Mouse (Mus musculus): ENCODE results near the gene Fermt2. TPM values are rescaled to one million over a fixed set of nuclear protein-coding genes. Genes with fewer than 3 reads are reported as not detected.

Fermt2 gene
- polyA plus RNA-seq, 1 experiment, result 46.3 TPM

- no peak for DNase-seq (ENCODE audit: low read depth)
- no peak for TF ChIP-seq POLR2A (IDR thresholded peaks at IDR 0.05; ENCODE audit: borderline replicate concordance, extremely low read depth, insufficient read depth, insufficient read length, poor library complexity, severe bottlenecking)
- no peak for TF ChIP-seq CTCF (IDR thresholded peaks at IDR 0.05; ENCODE audit: borderline replicate concordance, extremely low read depth, insufficient read depth, insufficient read length)
Observed at GRCm38 (mm10) chr14:45550010-45550647, 20.2 kb upstream of the Fermt2 start.

DNA sequence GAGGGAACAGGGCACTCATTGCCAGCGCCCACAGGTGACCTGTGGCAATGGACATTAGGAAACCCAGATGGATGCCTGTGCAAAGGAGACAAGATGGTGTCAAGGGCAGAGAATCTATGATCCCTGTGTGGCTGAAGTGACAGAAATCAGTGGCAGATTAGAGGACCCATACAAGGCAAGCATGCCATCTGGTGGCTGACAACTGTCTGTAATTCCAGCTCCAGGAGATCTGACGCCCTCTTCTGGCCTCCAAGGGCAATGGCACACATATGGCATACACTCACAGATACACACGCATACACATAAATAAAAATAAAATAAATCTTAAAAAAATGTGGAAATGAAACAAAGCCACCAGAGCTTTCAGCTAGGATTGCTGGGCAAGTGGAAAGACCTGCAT is 18.2 kb upstream of the Fermt2 start:
- no peak for DNase-seq (ENCODE audit: low read depth)
- TF ChIP-seq POLR2A (IDR thresholded peaks at IDR 0.05; ENCODE audit: borderline replicate concordance, extremely low read depth, insufficient read depth, insufficient read length, poor library complexity, severe bottlenecking) (no peak), CTCF (IDR thresholded peaks at IDR 0.05; ENCODE audit: borderline replicate concordance, extremely low read depth, insufficient read depth, insufficient read length) (peak; percentile 31; the same call in 1 of the 2 replicates)

- TF ChIP-seq CTCF (IDR thresholded peaks at IDR 0.05; ENCODE audit: borderline replicate concordance, extremely low read depth, insufficient read depth, insufficient read length) (no peak), POLR2A (IDR thresholded peaks at IDR 0.05; ENCODE audit: borderline replicate concordance, extremely low read depth, insufficient read depth, insufficient read length, poor library complexity, severe bottlenecking) (no peak)
- DNase-seq (ENCODE audit: low read depth), result no peak
Observed at GRCm38 (mm10) chr14:45544905-45545304, 15.0 kb upstream of the Fermt2 start.

DNA sequence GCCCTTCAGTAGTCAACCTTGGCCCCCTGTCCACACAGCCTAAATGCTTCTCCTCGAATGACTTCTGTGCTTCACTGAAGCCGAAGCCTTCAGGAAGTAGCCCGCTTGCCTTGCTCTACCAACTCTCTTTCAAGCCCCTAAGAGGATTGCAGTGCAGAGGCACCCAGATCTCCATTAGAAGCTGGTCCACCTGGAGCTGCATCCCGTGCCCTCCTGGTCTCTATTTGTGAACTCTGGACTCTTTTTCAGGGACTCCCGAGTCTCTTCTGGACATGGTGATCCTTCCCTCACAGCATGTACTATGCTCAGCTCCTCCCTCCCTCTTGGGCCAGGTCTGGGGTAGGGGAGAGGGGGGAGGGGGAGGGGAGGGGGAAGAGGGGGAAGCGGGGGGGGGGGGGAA is 14.1 kb upstream of the Fermt2 start:
- DNase-seq (ENCODE audit: low read depth), result no peak
- no peak for TF ChIP-seq POLR2A (IDR thresholded peaks at IDR 0.05; ENCODE audit: borderline replicate concordance, extremely low read depth, insufficient read depth, insufficient read length, poor library complexity, severe bottlenecking)
- TF ChIP-seq CTCF (IDR thresholded peaks at IDR 0.05; ENCODE audit: borderline replicate concordance, extremely low read depth, insufficient read depth, insufficient read length), result no peak

- TF ChIP-seq CTCF (IDR thresholded peaks at IDR 0.05; ENCODE audit: borderline replicate concordance, extremely low read depth, insufficient read depth, insufficient read length) (peak; percentile 82), POLR2A (IDR thresholded peaks at IDR 0.05; ENCODE audit: borderline replicate concordance, extremely low read depth, insufficient read depth, insufficient read length, poor library complexity, severe bottlenecking) (no peak)
- DNase-seq (ENCODE audit: low read depth), result peak; percentile 89
Observed at GRCm38 (mm10) chr14:45539659-45540468, 9.9 kb upstream of the Fermt2 start.

- no peak for DNase-seq (ENCODE audit: low read depth)
Observed at GRCm38 (mm10) chr14:45530364-45531345, 737 bp upstream of the Fermt2 start.

DNA sequence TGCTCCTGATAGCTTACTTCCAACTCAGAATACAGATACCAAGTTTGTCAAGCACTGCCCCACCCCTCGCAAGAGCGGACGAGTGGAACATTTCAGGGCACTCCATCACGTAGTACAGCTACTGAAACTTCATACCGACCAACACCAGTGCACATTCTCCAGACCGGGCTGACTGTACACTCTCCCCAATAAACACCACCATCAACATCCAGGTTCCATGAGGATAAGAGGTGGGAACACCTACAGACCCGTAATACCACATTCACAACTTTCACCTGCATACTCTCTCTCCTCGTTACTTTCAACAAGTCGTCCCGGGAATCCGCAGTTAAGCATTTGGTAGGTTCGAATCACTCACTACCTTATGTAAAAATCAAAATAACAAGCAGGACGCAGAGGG is 1.1 kb downstream of the Fermt2 start:
- TF ChIP-seq POLR2A (IDR thresholded peaks at IDR 0.05; ENCODE audit: borderline replicate concordance, extremely low read depth, insufficient read depth, insufficient read length, poor library complexity, severe bottlenecking) (no peak), CTCF (IDR thresholded peaks at IDR 0.05; ENCODE audit: borderline replicate concordance, extremely low read depth, insufficient read depth, insufficient read length) (no peak)
- DNase-seq (ENCODE audit: low read depth), result peak; percentile 38

More at GRCm38 (mm10) chr14:45530364-45531345, 737 bp upstream of the Fermt2 start:
- no peak for TF ChIP-seq CTCF (IDR thresholded peaks at IDR 0.05; ENCODE audit: borderline replicate concordance, extremely low read depth, insufficient read depth, insufficient read length)
- no peak; the same call in 1 of the 2 replicates for TF ChIP-seq POLR2A (IDR thresholded peaks at IDR 0.05; ENCODE audit: borderline replicate concordance, extremely low read depth, insufficient read depth, insufficient read length, poor library complexity, severe bottlenecking)

DNA sequence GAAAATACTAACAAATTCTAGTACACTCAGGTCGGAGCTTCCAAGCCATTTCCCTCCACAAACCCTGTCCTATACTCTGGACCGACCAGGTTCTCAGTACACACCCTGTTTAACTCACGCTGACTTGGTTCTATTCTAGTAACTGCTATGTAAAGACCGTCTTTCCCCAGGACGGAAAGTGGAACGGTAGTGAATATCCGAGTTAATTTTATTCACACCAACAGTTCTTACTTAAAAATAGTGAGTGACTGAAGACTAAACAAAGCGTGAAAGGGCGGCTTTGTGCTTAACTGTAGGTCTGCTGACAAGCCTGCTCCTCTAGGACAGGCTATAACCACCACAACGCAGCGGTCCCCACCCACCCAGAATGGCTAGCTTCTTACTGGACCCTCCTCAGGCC is 14.1 kb downstream of the Fermt2 start:
- TF ChIP-seq CTCF (IDR thresholded peaks at IDR 0.05; ENCODE audit: borderline replicate concordance, extremely low read depth, insufficient read depth, insufficient read length) (no peak), POLR2A (IDR thresholded peaks at IDR 0.05; ENCODE audit: borderline replicate concordance, extremely low read depth, insufficient read depth, insufficient read length, poor library complexity, severe bottlenecking) (no peak)
- no peak for DNase-seq (ENCODE audit: low read depth)

DNA sequence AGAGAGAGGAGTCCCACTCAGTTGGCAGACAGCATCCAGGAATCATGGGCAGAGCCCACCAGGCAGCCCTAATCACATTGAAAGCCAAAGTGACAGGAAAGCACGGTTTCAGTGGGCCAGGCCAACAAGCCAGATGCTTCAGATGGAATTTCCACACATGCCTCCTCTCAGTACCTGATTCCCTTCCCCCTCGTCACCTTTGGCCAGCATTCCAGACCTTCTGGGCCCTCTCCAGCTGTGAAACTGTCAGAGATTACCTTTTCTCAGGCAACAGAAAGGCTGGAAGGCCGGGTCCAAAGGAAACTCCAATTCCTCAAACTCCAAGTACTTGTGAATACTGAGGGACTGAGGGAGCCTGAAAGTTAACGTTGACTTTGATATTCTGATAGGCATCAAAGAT is 19.1 kb downstream of the Fermt2 start:
- no peak for DNase-seq (ENCODE audit: low read depth)
- TF ChIP-seq POLR2A (IDR thresholded peaks at IDR 0.05; ENCODE audit: borderline replicate concordance, extremely low read depth, insufficient read depth, insufficient read length, poor library complexity, severe bottlenecking), result no peak
- no peak for TF ChIP-seq CTCF (IDR thresholded peaks at IDR 0.05; ENCODE audit: borderline replicate concordance, extremely low read depth, insufficient read depth, insufficient read length)

DNA sequence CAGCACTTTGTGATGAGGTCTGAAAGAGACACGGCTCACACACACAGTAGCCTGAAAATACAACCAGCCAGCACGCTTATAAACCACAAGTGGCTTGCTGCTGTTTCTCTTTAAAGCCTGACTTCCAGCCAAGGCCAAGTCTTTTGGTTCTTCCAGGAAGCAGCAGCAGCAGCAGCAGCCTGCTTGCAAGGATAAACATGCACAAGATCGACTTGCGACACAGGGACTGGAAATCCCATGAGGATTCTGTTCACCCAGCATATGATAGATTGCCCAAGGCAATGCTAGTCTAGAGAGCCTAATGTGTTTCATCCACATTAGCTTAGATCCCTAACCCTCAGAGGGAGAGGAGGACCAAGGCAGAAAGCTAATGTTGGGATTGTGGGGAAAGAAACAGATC is 22.0 kb downstream of the Fermt2 start:
- TF ChIP-seq POLR2A (IDR thresholded peaks at IDR 0.05; ENCODE audit: borderline replicate concordance, extremely low read depth, insufficient read depth, insufficient read length, poor library complexity, severe bottlenecking), result no peak
- TF ChIP-seq CTCF (IDR thresholded peaks at IDR 0.05; ENCODE audit: borderline replicate concordance, extremely low read depth, insufficient read depth, insufficient read length), result no peak
- peak; percentile 47 for DNase-seq (ENCODE audit: low read depth)

DNA sequence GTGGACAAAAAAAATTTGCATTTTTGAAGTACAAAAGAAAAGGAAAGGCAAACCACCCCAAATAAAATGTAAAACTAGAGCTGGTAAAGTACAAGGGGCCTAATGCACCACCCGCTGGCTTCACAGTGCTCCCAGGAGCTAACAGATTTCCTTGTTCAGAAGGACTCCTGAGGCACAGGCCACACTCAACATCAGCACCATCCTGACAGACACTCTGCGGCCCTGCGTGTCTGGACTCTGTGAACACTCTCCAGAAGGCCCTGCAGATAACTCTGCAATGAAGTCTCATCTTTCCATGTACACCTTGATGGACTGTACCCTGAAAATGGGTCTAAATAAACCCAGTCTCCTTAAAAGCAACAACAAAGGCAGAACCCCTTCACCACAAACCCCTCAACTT is 22.5 kb downstream of the Fermt2 start:
- no peak for DNase-seq (ENCODE audit: low read depth)
- TF ChIP-seq CTCF (IDR thresholded peaks at IDR 0.05; ENCODE audit: borderline replicate concordance, extremely low read depth, insufficient read depth, insufficient read length), result no peak
- no peak for TF ChIP-seq POLR2A (IDR thresholded peaks at IDR 0.05; ENCODE audit: borderline replicate concordance, extremely low read depth, insufficient read depth, insufficient read length, poor library complexity, severe bottlenecking)

All from brain, embryonic 14.5 days (tissue).